Mouse (Mus musculus) CH12.LX (cell line): ENCODE data around the gene Ocrl. TPM values are rescaled to one million over a fixed set of nuclear protein-coding genes. Genes with fewer than 3 reads are reported as not detected.

Experiments used
- DNase-seq: peaks from one replicate; pipeline ENCODE4 v3.0.0-alpha.2; 2013; ENCODE audit errors: extremely low read depth
- H3K27ac ChIP-seq: 2 replicates; pipeline ENCODE4 v1.5.1; 2012; ENCODE audit warnings: low read depth, mild to moderate bottlenecking, control low read depth, moderate library complexity; ENCODE audit not compliant: insufficient read depth
- H3K27me3 ChIP-seq: replicated peaks from 2 replicates; pipeline ENCODE3; 2012; ENCODE audit warnings: inconsistent platforms
- H3K36me3 ChIP-seq, 2 experiments: replicated peaks in 1 of 2; 2 replicates each; pipeline versions ENCODE3 to v1.6.1; 2012; ENCODE audit warnings: inconsistent platforms in 1 of 2, low read length in 1 of 2, mild to moderate bottlenecking in 1 of 2, mixed read lengths in 1 of 2, moderate library complexity in 1 of 2; ENCODE audit not compliant: control insufficient read depth in 1 of 2, insufficient read depth in 1 of 2
- H3K4me1 ChIP-seq, 2 experiments: 2 replicates each; pipeline ENCODE4 v1.6.1; 2012; ENCODE audit warnings: inconsistent platforms in 1 of 2, moderate library complexity in 1 of 2; ENCODE audit not compliant: insufficient read depth in 2 of 2, control insufficient read depth in 1 of 2
- H3K4me2 ChIP-seq: 2 replicates; pipeline ENCODE4 v1.6.1; 2012; ENCODE audit warnings: low read depth, mild to moderate bottlenecking, control low read depth; ENCODE audit not compliant: poor library complexity, insufficient read depth, severe bottlenecking
- H3K4me3 ChIP-seq, 3 experiments: fragments of 150-350 bp in 1 of 3; sonication (generic) in 1 of 3; replicated peaks in 1 of 3; 2 replicates each; pipeline versions ENCODE3 to v1.5.1; 2011 to 2012; ENCODE audit warnings: low read depth in 2 of 3, low read length in 2 of 3, mild to moderate bottlenecking in 2 of 3, moderate library complexity in 2 of 3, control low read depth in 1 of 3, improper control_type of control experiment in 1 of 3, inconsistent platforms in 1 of 3, mixed read lengths in 1 of 3; ENCODE audit not compliant: poor library complexity in 1 of 3
- H3K79me2 ChIP-seq: replicated peaks from 2 replicates; pipeline ENCODE4 v1.6.1; 2012; ENCODE audit warnings: mild to moderate bottlenecking, moderate library complexity; ENCODE audit not compliant: control insufficient read depth, poor library complexity, insufficient read depth, severe bottlenecking; ENCODE audit errors: extremely low read depth
- H3K9ac ChIP-seq: 2 replicates; pipeline ENCODE4 v1.6.1; 2012; ENCODE audit warnings: low read depth, mild to moderate bottlenecking, control low read depth, moderate library complexity; ENCODE audit not compliant: insufficient read depth
- H3K9me3 ChIP-seq: replicated peaks from 2 replicates; pipeline ENCODE3; 2012; ENCODE audit warnings: low read length, inconsistent platforms, mixed read lengths
- CTCF ChIP-seq, 2 experiments: IDR thresholded peaks in 1 of 2; conservative IDR thresholded peaks in 1 of 2; 2 replicates each; pipeline ENCODE4 v1.5.1; 2011 to 2012; ENCODE audit warnings: low read depth in 2 of 2, low read length in 2 of 2, improper control_type of control experiment in 1 of 2, inconsistent platforms in 1 of 2, mild to moderate bottlenecking in 1 of 2, moderate library complexity in 1 of 2
- E2F4 ChIP-seq: IDR thresholded peaks from 2 replicates; pipeline ENCODE4 v1.6.1; 2011; ENCODE audit warnings: low read depth, low read length, improper control_type of control experiment; ENCODE audit not compliant: insufficient replicate concordance
- GABPA ChIP-seq: IDR thresholded peaks from 2 replicates; pipeline ENCODE4 v1.6.1; 2012; ENCODE audit warnings: low read depth, low read length, improper control_type of control experiment, inconsistent platforms; ENCODE audit not compliant: insufficient replicate concordance
- JUN ChIP-seq: IDR thresholded peaks from 2 replicates; pipeline ENCODE4 v1.6.1; 2011; ENCODE audit warnings: low read depth, mild to moderate bottlenecking, low read length, improper control_type of control experiment, moderate library complexity; ENCODE audit not compliant: insufficient read depth
- MAX ChIP-seq: IDR thresholded peaks from 2 replicates; pipeline ENCODE4 v1.6.1; 2011; ENCODE audit warnings: low read length, improper control_type of control experiment
- MXI1 ChIP-seq: IDR thresholded peaks from 2 replicates; pipeline ENCODE4 v1.6.1; 2011; ENCODE audit warnings: mild to moderate bottlenecking, low read depth, low read length, improper control_type of control experiment
- MYC ChIP-seq: IDR thresholded peaks from 2 replicates; pipeline ENCODE4 v1.6.1; 2011; ENCODE audit warnings: low read depth, mild to moderate bottlenecking, improper control_type of control experiment, low read length
- PAX5 ChIP-seq: IDR thresholded peaks from 2 replicates; pipeline ENCODE4 v1.6.1; 2012; ENCODE audit warnings: low read length, inconsistent platforms, mixed read lengths
- POLR2A ChIP-seq: IDR thresholded peaks from 2 replicates; pipeline ENCODE4 v1.6.1; 2011; ENCODE audit warnings: low read depth, mild to moderate bottlenecking, improper control_type of control experiment, low read length
- RAD21 ChIP-seq: IDR thresholded peaks from 2 replicates; pipeline ENCODE4 v1.6.1; 2011; ENCODE audit warnings: low read depth, mild to moderate bottlenecking, low read length, improper control_type of control experiment, moderate library complexity
- RCOR1 ChIP-seq: conservative IDR thresholded peaks from 2 replicates; pipeline ENCODE4 v1.6.1; 2012; ENCODE audit warnings: low read depth, mild to moderate bottlenecking, inconsistent platforms, low read length, improper control_type of control experiment
- SMC3 ChIP-seq: IDR thresholded peaks from 2 replicates; pipeline ENCODE4 v1.6.1; 2011; ENCODE audit warnings: low read depth, low read length, improper control_type of control experiment
- TCF12 ChIP-seq: IDR thresholded peaks from 2 replicates; pipeline ENCODE4 v1.6.1; 2014; ENCODE audit warnings: low read depth, mild to moderate bottlenecking, inconsistent platforms, low read length, improper control_type of control experiment
- USF1 ChIP-seq: IDR thresholded peaks from 2 replicates; pipeline ENCODE4 v1.6.1; 2014; ENCODE audit warnings: low read depth, mild to moderate bottlenecking, inconsistent platforms, low read length, improper control_type of control experiment
- dilution Hi-C: fragments of 300-500 bp; cut with MboI; formaldehyde crosslinking; loops from 2 replicates; pipeline ENCODE4 v1.14.3; 2020; ENCODE audit warnings: low sequenced_read_pairs; ENCODE audit not compliant: extremely low pct_unique_long_range_greater_than_20kb, extremely low pct_ligation_motif_present
- in situ Hi-C: fragments of 300-500 bp; cut with MboI; formaldehyde crosslinking; loops from 3 replicates; pipeline ENCODE4 v1.14.3; 2019; ENCODE audit warnings: low sequenced_read_pairs, low pct_ligation_motif_present, low pct_unique_long_range_greater_than_20kb, mixed read lengths
- polyA plus RNA-seq: library from polyadenylated mRNA; unstranded; fragments of >175 nt; gene quantifications from 2 replicates; pipeline ENCODE4 v1.2.1, GENCODE M21; 2012; ENCODE audit warnings: low read depth; ENCODE audit not compliant: insufficient read length
- total RNA-seq, 2 experiments: library from RNA; depleted of rRNA; stranded (reverse); fragments of 300-350 nt in 1 of 2; fragments of >200 nt in 1 of 2; gene quantifications; 2 replicates each; pipeline ENCODE4 v1.2.3; 2012 to 2014

The Ocrl gene
- total and polyA plus RNA-seq, 3 experiments: 2.6 to 7.1 (median 3.8) TPM

DNA sequence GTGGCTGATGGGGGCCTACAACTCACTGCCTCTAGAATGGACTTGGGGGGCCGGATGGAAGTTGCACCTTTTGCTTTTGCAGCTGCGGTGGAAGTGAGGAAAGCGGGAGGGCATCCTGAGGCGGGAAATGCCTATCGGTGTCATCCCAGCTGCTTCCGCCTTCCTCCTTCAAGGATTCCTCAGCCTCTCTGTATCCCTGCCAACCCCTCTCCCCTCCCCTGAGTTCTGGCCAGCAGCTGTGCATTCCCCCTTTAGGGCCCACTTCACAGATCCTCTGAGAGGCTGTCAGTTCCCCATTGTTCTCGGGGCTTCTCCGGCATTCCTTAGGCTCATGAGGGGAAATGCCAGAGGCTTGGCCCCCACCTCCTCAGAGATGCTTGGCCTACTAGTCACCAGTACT, 93.9 kb downstream of the Ocrl start:
- no peak for DNase-seq
- Histone ChIP-seq H3K9ac (no peak overlapping the region), H3K27ac (no peak overlapping the region), H3K79me2 (no peaks in the 10 kb centered on the region), H3K9me3 (no peaks in the 10 kb centered on the region), H3K27me3 (no peaks in the 10 kb centered on the region), H3K36me3 (no peaks in the 10 kb centered on the region), H3K4me2 (no peak overlapping the region), H3K4me1 (no peaks in the 10 kb centered on the region), H3K4me3 (no peak overlapping the region)
- in situ Hi-C loops: no loop called here
- no peak for TF ChIP-seq E2F4
- no peak for TF ChIP-seq GABPA
- TF ChIP-seq POLR2A: no peak
- TF ChIP-seq TCF12: no peak
- TF ChIP-seq CTCF (conservative IDR thresholded peaks at IDR 0.05 in 1 of 2, IDR thresholded peaks at IDR 0.05 in 1 of 2; ENCODE audit: low read depth in 2 of 2, low read length in 2 of 2): no peak
- no peak for TF ChIP-seq MAX
- no peak for TF ChIP-seq MYC
- no peak for TF ChIP-seq SMC3
- TF ChIP-seq JUN: no peak
- no peak for TF ChIP-seq RCOR1
- TF ChIP-seq MXI1: no peak
- no peak for TF ChIP-seq PAX5
- no peak for TF ChIP-seq USF1
- no peak for TF ChIP-seq RAD21
- dilution Hi-C loops: no loop called here

DNA sequence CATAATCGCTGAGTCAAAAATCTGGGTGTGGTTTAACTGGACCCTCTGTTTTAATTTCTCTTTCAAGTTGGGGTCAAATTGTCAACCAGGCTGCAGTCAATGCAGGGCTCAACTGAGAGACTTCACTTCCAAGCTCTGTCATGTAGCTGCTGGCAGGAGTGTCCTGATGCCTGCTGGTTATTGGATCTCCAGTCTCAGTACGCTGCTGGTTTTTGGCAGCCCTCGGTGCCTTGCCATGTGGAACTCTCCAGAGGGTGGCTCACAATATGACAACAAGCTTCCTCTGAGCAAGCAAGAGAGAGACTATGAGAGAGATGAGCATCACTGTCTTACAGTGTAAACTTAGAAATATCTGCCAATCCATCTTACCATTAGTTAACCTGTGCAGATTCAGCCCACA, 99.5 kb downstream of the Ocrl start:
- in situ Hi-C loops: no loop called here
- no peaks in the 10 kb centered on the region for H3K9me3 ChIP-seq
- DNase-seq: no peak
- TF ChIP-seq TCF12: no peak
- TF ChIP-seq, all 38 proteins: peak for 0
- H3K36me3 ChIP-seq: no peaks in the 10 kb centered on the region
- no peaks in the 10 kb centered on the region for H3K79me2 ChIP-seq
- no peaks in the 10 kb centered on the region for H3K27me3 ChIP-seq
- H3K27ac ChIP-seq: no peak overlapping the region
- no peak overlapping the region for H3K4me3 ChIP-seq
- H3K9ac ChIP-seq: no peak overlapping the region
- H3K4me1 ChIP-seq: no peaks in the 10 kb centered on the region
- dilution Hi-C loops: no loop called here
- no peak overlapping the region for H3K4me2 ChIP-seq

Other genes with a start within 250 kb of the Ocrl start
- gene Smarca1, start 19.4 kb upstream of the Ocrl start, total RNA-seq (2012; rRNA removed): 0.13 and 0.42 TPM in 2 replicates
- gene Smarca1, start 19.4 kb upstream of the Ocrl start, total RNA-seq (2014; rRNA removed): 0.28 and 0.36 TPM in 2 replicates
- 0.44 and 0.46 TPM in 2 replicates for gene Smarca1, start 19.4 kb upstream of the Ocrl start, polyA plus RNA-seq
- gene Apln, start 122.5 kb downstream of the Ocrl start, total RNA-seq (2012; rRNA removed): 0.08 TPM in 2 replicates
- gene Apln, start 122.5 kb downstream of the Ocrl start, total RNA-seq (2014; rRNA removed): 0.14 and 0.15 TPM in 2 replicates
- gene Apln, start 122.5 kb downstream of the Ocrl start, polyA plus RNA-seq: 0.10 TPM in 1 of 2 replicates, not detected in the other
- 0.04 and 0.08 TPM in 2 replicates for gene Xpnpep2, start 196.3 kb downstream of the Ocrl start, total RNA-seq (2012; rRNA removed)
- gene Xpnpep2, start 196.3 kb downstream of the Ocrl start, total RNA-seq (2014; rRNA removed): 0.05 and 0.09 TPM in 2 replicates
- 0.07 and 0.14 TPM in 2 replicates for gene Xpnpep2, start 196.3 kb downstream of the Ocrl start, polyA plus RNA-seq
- 88.9 and 96.3 TPM in 2 replicates for gene Sash3, start 234.0 kb downstream of the Ocrl start, total RNA-seq (2012; rRNA removed)
- 138 and 148 TPM in 2 replicates for gene Sash3, start 234.0 kb downstream of the Ocrl start, total RNA-seq (2014; rRNA removed)
- gene Sash3, start 234.0 kb downstream of the Ocrl start, polyA plus RNA-seq: 87.6 and 90.9 TPM in 2 replicates